Mouse (Mus musculus) heart, postnatal 0 days (tissue): ENCODE results near the gene Rab3c. TPM values are rescaled to one million over a fixed set of nuclear protein-coding genes. Genes with fewer than 3 reads are reported as not detected.

Experiments
- ATAC-seq: fragments of 200-750 bp; cut with Nextera tagmentation; 2 replicates; pipeline ENCODE4 v1.8.0; 2017; ENCODE audit warnings: low read depth, moderate number of reproducible peaks, moderate library complexity; ENCODE audit not compliant: insufficient read depth
- DNase-seq: peaks from one replicate; pipeline ENCODE4 v3.0.0-alpha.2; 2016; ENCODE audit warnings: low spot score
- H3K27ac ChIP-seq: fragments of 300-500 bp; sonication (generic); 2 replicates; pipeline ENCODE4 v1.5.1; 2014; ENCODE audit warnings: low read depth, mild to moderate bottlenecking
- H3K27me3 ChIP-seq: fragments of 300-500 bp; sonication (generic); 2 replicates; pipeline ENCODE4 v1.6.1; 2014; ENCODE audit warnings: low read length, mixed read lengths; ENCODE audit not compliant: control insufficient read depth, insufficient read depth
- H3K36me3 ChIP-seq: fragments of 300-500 bp; sonication (generic); replicated peaks from 2 replicates; pipeline ENCODE4 v1.6.1; 2014; ENCODE audit warnings: low read length, mixed read lengths; ENCODE audit not compliant: control insufficient read depth, insufficient read depth
- H3K4me1 ChIP-seq: fragments of 300-500 bp; sonication (generic); 2 replicates; pipeline ENCODE4 v1.6.1; 2014; ENCODE audit warnings: antibody characterized with exemption; ENCODE audit not compliant: control insufficient read depth, insufficient read depth
- H3K4me2 ChIP-seq: fragments of 300-500 bp; sonication (generic); 2 replicates; pipeline ENCODE4 v1.6.1; 2014; ENCODE audit warnings: low read depth, mild to moderate bottlenecking, low read length, moderate library complexity
- H3K4me3 ChIP-seq: fragments of 300-500 bp; sonication (generic); 2 replicates; pipeline ENCODE4 v1.5.1; 2014; ENCODE audit warnings: low read depth, low read length
- H3K9ac ChIP-seq: fragments of 300-500 bp; sonication (generic); replicated peaks from 2 replicates; pipeline ENCODE4 v1.6.1; 2014; ENCODE audit warnings: low read depth, low read length, mixed read lengths
- H3K9me3 ChIP-seq: fragments of 300-500 bp; sonication (generic); replicated peaks from 2 replicates; pipeline ENCODE4 v1.6.1; 2016; ENCODE audit warnings: low read length; ENCODE audit not compliant: control insufficient read depth
- CTCF ChIP-seq: IDR thresholded peaks from 2 replicates; pipeline ENCODE4 v1.5.1; 2016; ENCODE audit warnings: antibody characterized with exemption, control low read depth, low read depth
- EP300 ChIP-seq: IDR thresholded peaks from 2 replicates; pipeline ENCODE4 v1.6.1; 2016; ENCODE audit warnings: antibody characterized with exemption, low read depth
- WGBS: fragments of 180-500 bp; shearing (Covaris S2); extraction: QIAGEN DNeasy Blood & Tissue Kit; methylation state at CpG from one replicate; pipeline ENCODE4 v1.1.7; 2014; 5-methylcytosine and 5-hydroxymethylcytosine counted together
- polyA plus RNA-seq: library from polyadenylated mRNA; unstranded; fragments of >200 nt; fragmentation: Nextera tagmentation; extraction: Ambion mirVana; gene quantifications from 2 replicates; pipeline ENCODE4 v1.2.1, GENCODE M21; 2015
- total RNA-seq: library from RNA; depleted of rRNA; stranded (reverse); fragments of >200 nt; gene quantifications from 2 replicates; pipeline ENCODE4 v1.2.3, GENCODE M21; 2014; ENCODE audit warnings: low replicate concordance

The Rab3c gene
- total and polyA plus RNA-seq, 2 experiments from 2014 or later: 0.04 to 0.56 TPM

GRCm38 (mm10) chr13:110139339-110139738 is 141.5 kb downstream of the Rab3c start:
- ATAC-seq (no peak), DNase-seq (no peak)
- Histone ChIP-seq H3K4me1 (no peaks in the 10 kb centered on the region), H3K27ac (no peak overlapping the region), H3K9ac (no peak overlapping the region), H3K36me3 (no peaks in the 10 kb centered on the region), H3K9me3 (no peaks in the 10 kb centered on the region), H3K4me2 (no peak overlapping the region), H3K4me3 (no peak overlapping the region), H3K27me3 (no peaks in the 10 kb centered on the region)
- no peak for TF ChIP-seq CTCF
- 56% methylated on average over 5 of the region's 5 CpGs for WGBS

- H3K4me3 ChIP-seq: no peak overlapping the region
- WGBS: 52% methylated on average over 5 of the region's 5 CpGs
- no peaks in the 10 kb centered on the region for H3K9me3 ChIP-seq
- no peak for TF ChIP-seq CTCF
- TF ChIP-seq EP300: no peak
- H3K4me1 ChIP-seq: no peaks in the 10 kb centered on the region
- no peaks in the 10 kb centered on the region for H3K27me3 ChIP-seq
- no peak for ATAC-seq
- no peak overlapping the region for H3K4me2 ChIP-seq
- no peak overlapping the region for H3K27ac ChIP-seq
- H3K9ac ChIP-seq: no peak overlapping the region
- DNase-seq: no peak
- H3K36me3 ChIP-seq: no peaks in the 10 kb centered on the region
Observed at GRCm38 (mm10) chr13:110138644-110139043, 142.2 kb downstream of the Rab3c start.

GRCm38 (mm10) chr13:110127613-110128258 is 153.1 kb downstream of the Rab3c start:
- Histone ChIP-seq H3K9me3 (no peaks in the 10 kb centered on the region), H3K36me3 (no peaks in the 10 kb centered on the region), H3K27me3 (no peaks in the 10 kb centered on the region), H3K4me2 (no peak overlapping the region), H3K4me1 (no peaks in the 10 kb centered on the region), H3K4me3 (no peak overlapping the region), H3K27ac (no peak overlapping the region), H3K9ac (no peak overlapping the region)
- no peak for ATAC-seq
- 71% methylated on average over 12 of the region's 12 CpGs for WGBS
- no peak for DNase-seq
- TF ChIP-seq CTCF: no peak
- no peak for TF ChIP-seq EP300

DNA sequence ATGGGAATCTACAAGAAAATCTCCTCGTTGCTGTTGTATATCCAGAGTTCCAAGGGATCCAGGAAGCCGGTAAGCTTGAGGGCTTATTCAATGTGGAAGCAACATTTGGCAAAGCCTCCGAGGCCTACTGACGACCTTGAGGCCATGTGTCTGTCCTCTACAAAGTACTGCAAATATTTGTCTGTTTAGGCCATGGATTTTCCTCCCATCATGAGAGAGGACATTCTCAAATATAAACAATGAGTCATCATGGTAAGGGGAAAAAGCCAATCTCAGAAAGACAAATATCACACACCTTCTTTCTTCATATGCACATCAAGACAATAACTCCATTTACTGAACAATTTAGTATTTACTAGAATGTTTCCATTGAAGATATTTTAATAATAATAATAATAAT is 158.0 kb downstream of the Rab3c start:
- H3K9ac ChIP-seq: no peak overlapping the region
- no peak for TF ChIP-seq CTCF
- no peak for TF ChIP-seq EP300
- H3K36me3 ChIP-seq: no peaks in the 10 kb centered on the region
- H3K9me3 ChIP-seq: no peaks in the 10 kb centered on the region
- ATAC-seq (no peak), DNase-seq (no peak)
- no peak overlapping the region for H3K4me2 ChIP-seq
- H3K27me3 ChIP-seq: no peaks in the 10 kb centered on the region
- WGBS: 74% methylated on average over 4 of the region's 4 CpGs
- H3K27ac ChIP-seq: no peak overlapping the region
- H3K4me3 ChIP-seq: no peak overlapping the region
- H3K4me1 ChIP-seq: no peaks in the 10 kb centered on the region

DNA sequence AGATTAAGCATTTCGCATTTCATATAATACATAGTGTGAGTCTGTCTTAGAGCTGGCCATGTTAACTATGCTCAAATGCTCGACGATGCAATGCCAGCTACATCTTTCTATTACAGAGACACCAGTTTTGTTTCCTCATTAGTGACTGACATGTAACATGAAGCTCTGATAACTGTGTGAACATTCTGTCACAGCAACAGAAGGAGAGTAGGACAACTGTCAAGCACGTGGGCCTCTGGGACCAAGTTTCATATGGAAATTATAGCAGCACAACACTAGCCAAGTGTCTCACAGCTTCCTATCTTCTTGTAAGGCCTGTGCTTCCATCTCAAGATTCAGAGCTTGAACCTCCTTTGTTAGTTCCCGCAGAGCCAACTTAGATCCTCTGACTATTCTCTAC is 163.9 kb downstream of the Rab3c start:
- H3K9ac ChIP-seq: no peak overlapping the region
- TF ChIP-seq CTCF (no peak), EP300 (no peak)
- H3K9me3 ChIP-seq: no peaks in the 10 kb centered on the region
- no peak overlapping the region for H3K27ac ChIP-seq
- no peaks in the 10 kb centered on the region for H3K36me3 ChIP-seq
- ATAC-seq (no peak), DNase-seq (no peak)
- no peaks in the 10 kb centered on the region for H3K27me3 ChIP-seq
- WGBS: 80% methylated on average over 5 of the region's 5 CpGs
- no peak overlapping the region for H3K4me2 ChIP-seq
- no peaks in the 10 kb centered on the region for H3K4me1 ChIP-seq
- no peak overlapping the region for H3K4me3 ChIP-seq

DNA sequence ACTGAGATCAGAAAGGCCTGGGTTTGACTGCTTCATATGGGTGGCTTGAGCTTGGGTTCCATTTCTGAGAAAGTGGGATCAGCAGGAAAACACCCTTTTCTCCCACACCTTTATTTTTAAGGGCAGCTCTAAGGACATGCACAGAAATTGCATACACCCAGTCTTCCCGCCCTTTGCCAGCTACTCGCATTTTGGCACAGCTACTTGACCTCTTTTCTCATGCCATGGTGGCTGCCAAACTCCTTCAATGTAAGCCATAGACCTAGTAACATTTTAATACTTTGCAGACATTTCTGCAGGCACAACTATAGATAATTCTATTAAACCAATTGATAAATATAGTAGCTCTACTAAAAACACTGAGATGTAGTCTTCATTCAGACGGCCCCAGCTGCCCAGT is 164.5 kb downstream of the Rab3c start:
- H3K36me3 ChIP-seq: no peaks in the 10 kb centered on the region
- H3K9me3 ChIP-seq: no peaks in the 10 kb centered on the region
- TF ChIP-seq CTCF (no peak), EP300 (no peak)
- H3K27me3 ChIP-seq: no peaks in the 10 kb centered on the region
- no peak for ATAC-seq
- WGBS: 67% methylated on average over 3 of the region's 3 CpGs
- no peak overlapping the region for H3K9ac ChIP-seq
- H3K4me1 ChIP-seq: no peaks in the 10 kb centered on the region
- H3K4me2 ChIP-seq: no peak overlapping the region
- H3K27ac ChIP-seq: no peak overlapping the region
- H3K4me3 ChIP-seq: no peak overlapping the region
- no peak for DNase-seq
